ENCODE assay signal across 8 mouse cellular contexts in genomic region chr4:134799272-134799671, GRCm38 (mm10). TPM values are rescaled to one million over a fixed set of nuclear protein-coding genes. Genes with fewer than 3 reads are reported as not detected.
DNase-seq lines count a peak whose midpoint lies in the region; ATAC-seq and TF ChIP-seq lines count a peak whose summit lies in the region.

No protein-coding gene starts in this region.

- TF ChIP-seq CTCF in E14TG2a.4 (conservative IDR thresholded peaks at IDR 0.05; ENCODE audit: low read length): peak; percentile 96

- peaks cover 28% of the 10 kb centered on the region for H3K4me1 ChIP-seq in E14TG2a.4 (replicated peaks; ENCODE audit: low read depth, low read length)
- H3K4me1 ChIP-seq in embryonic facial prominence, embryonic 12.5 days: peaks cover 14% of the 10 kb centered on the region
- H3K4me1 ChIP-seq in heart, embryonic 16.5 days (ENCODE audit: control insufficient read depth, insufficient read depth, low read length): peaks cover 17% of the 10 kb centered on the region

- no peaks in the 10 kb centered on the region for H3K9me3 ChIP-seq in E14TG2a.4 (ENCODE audit: low read length)
- no peaks in the 10 kb centered on the region for H3K9me3 ChIP-seq in embryonic facial prominence, embryonic 12.5 days
- H3K9me3 ChIP-seq in heart, embryonic 16.5 days (replicated peaks; ENCODE audit: control insufficient read depth, low read length): no peaks in the 10 kb centered on the region

- WGBS in embryonic facial prominence, embryonic 12.5 days: 9% methylated on average over 4 of the region's 4 CpGs
- WGBS in heart, embryonic 16.5 days: 6% methylated on average over 4 of the region's 4 CpGs

- H3K36me3 ChIP-seq in E14TG2a.4 (ENCODE audit: insufficient read depth, low read length): peaks cover 39% of the 10 kb centered on the region
- H3K36me3 ChIP-seq in embryonic facial prominence, embryonic 12.5 days: peaks cover 33% of the 10 kb centered on the region
- peaks cover 6% of the 10 kb centered on the region; the same call in 1 of the 2 replicates for H3K36me3 ChIP-seq in heart, embryonic 16.5 days (ENCODE audit: control insufficient read depth, insufficient read depth)

- 0 out of 2 replicates have a peak, but pooled peaks have one; percentile 29 for ATAC-seq in embryonic facial prominence, embryonic 12.5 days (ENCODE audit: insufficient number of reproducible peaks, insufficient read depth, low FRiP score, low TSS enrichment)
- peak; percentile 69 for ATAC-seq in heart, embryonic 16.5 days (replicated peaks; ENCODE audit: extremely low read depth, insufficient read depth, low FRiP score)

- peak; percentile 40 to 56 for DNase-seq in adrenal gland, postnatal 4 days (ENCODE audit: low spot score in 2 of 2)
- DNase-seq in kidney, postnatal 36 days: peak; percentile 70 to 87
- peak; percentile 78 for DNase-seq in lung, postnatal 14 days
- peak; percentile 80 for DNase-seq in retina, postnatal 1 day
- peak; percentile 75 for DNase-seq in urinary bladder, postnatal 14 days (ENCODE audit: low spot score)

- no peaks in the 10 kb centered on the region for H3K27me3 ChIP-seq in E14TG2a.4 (ENCODE audit: insufficient read depth, low read length)
- H3K27me3 ChIP-seq in embryonic facial prominence, embryonic 12.5 days: no peaks in the 10 kb centered on the region
- no peaks in the 10 kb centered on the region for H3K27me3 ChIP-seq in heart, embryonic 16.5 days (ENCODE audit: control insufficient read depth, insufficient read depth, low read length)

- no peak overlapping the region for H3K9ac ChIP-seq in embryonic facial prominence, embryonic 12.5 days
- no peak overlapping the region for H3K9ac ChIP-seq in heart, embryonic 16.5 days (ENCODE audit: low read length)

- no peak overlapping the region for H3K4me3 ChIP-seq in E14TG2a.4 (replicated peaks; ENCODE audit: low read length)
- H3K4me3 ChIP-seq in embryonic facial prominence, embryonic 12.5 days: no peak overlapping the region
- no peak overlapping the region for H3K4me3 ChIP-seq in heart, embryonic 16.5 days (ENCODE audit: low read length)

- no peak overlapping the region for H3K4me2 ChIP-seq in embryonic facial prominence, embryonic 12.5 days (replicated peaks)
- H3K4me2 ChIP-seq in heart, embryonic 16.5 days (ENCODE audit: low read depth, low read length): no peak overlapping the region

- no peak overlapping the region for H3K27ac ChIP-seq in embryonic facial prominence, embryonic 12.5 days
- H3K27ac ChIP-seq in heart, embryonic 16.5 days (ENCODE audit: low read length): no peak overlapping the region

RNA-seq across cellular contexts. Expression of gene Ldlrap1, which starts 31.4 kb away (rescaled TPM):
- 10 to 100 TPM; 39.1 to 44.7 TPM for total RNA-seq in adrenal gland, postnatal 4 days (2021)
- polyA plus RNA-seq in embryonic facial prominence, embryonic 12.5 days (2016; fragmentation: Nextera tagmentation; extraction: Ambion mirVana): 21.8 and 23.2 TPM in 2 replicates
- polyA plus RNA-seq in heart, embryonic 16.5 days (2015; fragmentation: Nextera tagmentation; extraction: Ambion mirVana): 14.7 and 15.8 TPM in 2 replicates

RNA-seq across cellular contexts. Expression of gene Maco1, which starts 53.9 kb away (rescaled TPM):
- 10 to 100 TPM; 37.8 to 42.8 TPM for total RNA-seq in adrenal gland, postnatal 4 days (2021)
- 57.4 and 63.5 TPM in 2 replicates for polyA plus RNA-seq in embryonic facial prominence, embryonic 12.5 days (2016; fragmentation: Nextera tagmentation; extraction: Ambion mirVana)
- polyA plus RNA-seq in heart, embryonic 16.5 days (2015; fragmentation: Nextera tagmentation; extraction: Ambion mirVana): 23.1 and 25.3 TPM in 2 replicates
